Mouse (Mus musculus) olfactory bulb, adult 2 months (tissue): ENCODE data around the gene Tuba4a. TPM values are rescaled to one million over a fixed set of nuclear protein-coding genes. Genes with fewer than 3 reads are reported as not detected.

ENCODE experiments used
- H3K27ac ChIP-seq: fragments of 200-500 bp; 2 replicates; pipeline ENCODE4 v1.5.1; 2012; ENCODE audit warnings: low read depth, low read length; ENCODE audit not compliant: insufficient read depth
- H3K4me1 ChIP-seq: fragments of 200-500 bp; 2 replicates; pipeline ENCODE4 v1.6.1; 2012; ENCODE audit warnings: low read length; ENCODE audit not compliant: control insufficient read depth, insufficient read depth
- H3K4me3 ChIP-seq: fragments of 200-500 bp; 2 replicates; pipeline ENCODE4 v1.5.1; 2012; ENCODE audit warnings: mild to moderate bottlenecking, low read depth, low read length, moderate library complexity; ENCODE audit not compliant: insufficient read depth
- CTCF ChIP-seq: fragments of 200-500 bp; IDR thresholded peaks from 2 replicates; pipeline ENCODE4 v1.5.1; 2012; ENCODE audit warnings: low read depth, mild to moderate bottlenecking, low read length, moderate library complexity; ENCODE audit not compliant: insufficient read depth
- POLR2A ChIP-seq: fragments of 200-500 bp; IDR thresholded peaks from 2 replicates; pipeline ENCODE4 v1.6.1; 2012; ENCODE audit warnings: mild to moderate bottlenecking, low read depth, low read length, moderate library complexity; ENCODE audit not compliant: insufficient read depth
- WGBS: fragments of 180-500 bp; shearing (Covaris S2); methylation state at CpG from one replicate; pipeline ENCODE4 v1.1.7; 2018; 5-methylcytosine and 5-hydroxymethylcytosine counted together
- polyA plus RNA-seq: library from polyadenylated mRNA; stranded (reverse); fragments of >200 nt; gene quantifications from 2 replicates; pipeline ENCODE4 v1.2.4, GENCODE M21; 2012; ENCODE audit warnings: low replicate concordance; ENCODE audit not compliant: missing spikeins, insufficient read depth, insufficient read length

Tuba4a gene
- polyA plus RNA-seq, 1 experiment, result not detected

DNA sequence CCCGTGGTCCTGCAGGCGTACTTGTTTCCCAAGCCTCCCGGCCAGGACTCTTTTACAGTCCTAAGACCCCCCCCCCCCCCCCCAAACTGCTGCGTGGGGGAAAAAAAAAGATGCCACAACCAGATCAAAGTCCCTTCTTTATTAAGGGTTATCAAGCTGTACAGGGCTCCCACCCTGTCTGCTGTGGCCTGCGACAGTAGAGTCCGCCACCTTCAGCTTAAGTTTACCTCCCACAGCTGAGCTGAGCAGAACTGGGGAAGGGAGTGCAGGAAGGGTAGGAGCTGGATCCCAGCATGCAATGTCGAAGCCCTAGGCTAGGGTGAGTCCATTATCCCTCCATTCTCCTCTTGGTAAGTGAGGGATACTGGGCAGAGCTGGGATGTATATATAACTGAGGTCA is 38.9 kb downstream of the Tuba4a start:
- 29% methylated on average over 7 of the region's 7 CpGs for WGBS
- peaks cover 11% of the 10 kb centered on the region for H3K4me1 ChIP-seq

DNA sequence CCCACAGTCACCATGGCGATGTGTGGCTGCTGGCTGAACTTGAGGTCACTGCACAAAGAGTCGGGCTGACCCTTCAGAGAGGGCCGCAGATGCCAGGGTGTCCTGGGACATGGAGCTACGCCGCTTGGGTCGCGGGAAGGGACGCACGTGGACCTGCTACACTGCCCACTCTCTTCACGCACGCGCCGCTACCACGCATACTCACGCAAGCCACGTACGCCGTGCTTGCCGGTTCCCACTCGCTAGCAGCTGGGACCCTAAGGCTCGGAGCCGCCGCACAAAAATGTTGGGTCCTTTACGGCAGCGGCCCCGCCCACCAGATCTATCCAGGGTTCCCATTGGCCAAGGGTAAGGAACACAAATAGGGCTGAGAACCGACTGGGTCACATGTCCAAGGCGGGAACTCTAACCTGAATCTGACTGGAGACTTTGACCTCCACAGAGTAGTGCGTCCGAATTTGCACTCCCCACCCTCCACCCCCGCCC is 39.5 kb downstream of the Tuba4a start, which contains the start of gene Abcb6:
Gene Abcb6, minus strand, starts transcription at position 288 of the 486 bp plus-strand sequence.
- Histone ChIP-seq H3K4me1 (peaks cover 11% of the 10 kb centered on the region), H3K27ac (no peak within 1 kb of the TSS), H3K4me3 (peak within 1 kb of the TSS; percentile 70)
- under 1% methylated on average over 31 of the region's 31 CpGs for WGBS
- TF ChIP-seq CTCF (no peak), POLR2A (peak; percentile 24; the same call in 1 of the 2 replicates)

More for the DNA sequence above, 38.9 kb downstream of the Tuba4a start:
- Histone ChIP-seq H3K27ac (no peak overlapping the region), H3K4me3 (no peak overlapping the region)
- TF ChIP-seq POLR2A (no peak), CTCF (no peak)

DNA sequence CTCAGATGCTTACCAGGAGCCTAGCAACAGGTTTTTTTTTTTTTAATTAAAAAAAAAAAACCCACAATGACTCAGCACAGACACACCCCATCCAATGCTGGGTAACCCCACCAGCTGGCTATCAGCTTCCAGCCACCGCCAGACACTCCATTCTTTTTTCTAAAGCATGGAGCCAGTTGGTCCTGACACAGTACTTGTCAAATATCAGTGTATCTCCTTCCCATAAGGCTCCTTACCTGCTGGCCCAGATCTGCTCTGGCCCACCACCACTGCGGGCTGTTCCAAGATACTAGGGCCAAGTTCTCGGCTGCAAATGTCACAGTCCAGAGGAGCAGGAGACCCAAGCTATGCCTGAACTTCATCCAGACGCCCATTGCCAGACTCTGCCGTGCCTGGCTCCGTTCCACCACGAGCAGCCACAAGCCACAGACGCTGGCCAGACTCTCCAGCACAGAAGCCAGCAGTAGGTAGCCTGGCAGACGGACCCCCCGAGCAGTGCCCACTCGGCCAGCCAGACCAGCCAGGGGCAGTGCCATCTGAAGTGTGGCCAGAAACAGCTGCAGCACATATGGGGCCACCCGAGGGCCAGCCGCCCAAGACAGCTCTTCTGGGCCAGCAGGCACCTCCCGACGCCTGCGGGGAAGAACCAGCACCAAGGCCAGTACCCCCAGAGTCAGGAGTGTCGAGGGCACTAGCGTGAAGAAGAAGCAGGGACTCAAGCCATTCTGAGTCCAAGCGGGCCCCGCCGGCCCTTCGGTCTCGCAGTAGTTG is 40.1 kb downstream of the Tuba4a start:
- TF ChIP-seq CTCF (no peak), POLR2A (no peak; the same call in 1 of the 2 replicates)
- 2% methylated on average over 23 of the region's 23 CpGs for WGBS
- Histone ChIP-seq H3K4me3 (peak overlapping the region; percentile 70), H3K27ac (no peak overlapping the region), H3K4me1 (peaks cover 11% of the 10 kb centered on the region)

DNA sequence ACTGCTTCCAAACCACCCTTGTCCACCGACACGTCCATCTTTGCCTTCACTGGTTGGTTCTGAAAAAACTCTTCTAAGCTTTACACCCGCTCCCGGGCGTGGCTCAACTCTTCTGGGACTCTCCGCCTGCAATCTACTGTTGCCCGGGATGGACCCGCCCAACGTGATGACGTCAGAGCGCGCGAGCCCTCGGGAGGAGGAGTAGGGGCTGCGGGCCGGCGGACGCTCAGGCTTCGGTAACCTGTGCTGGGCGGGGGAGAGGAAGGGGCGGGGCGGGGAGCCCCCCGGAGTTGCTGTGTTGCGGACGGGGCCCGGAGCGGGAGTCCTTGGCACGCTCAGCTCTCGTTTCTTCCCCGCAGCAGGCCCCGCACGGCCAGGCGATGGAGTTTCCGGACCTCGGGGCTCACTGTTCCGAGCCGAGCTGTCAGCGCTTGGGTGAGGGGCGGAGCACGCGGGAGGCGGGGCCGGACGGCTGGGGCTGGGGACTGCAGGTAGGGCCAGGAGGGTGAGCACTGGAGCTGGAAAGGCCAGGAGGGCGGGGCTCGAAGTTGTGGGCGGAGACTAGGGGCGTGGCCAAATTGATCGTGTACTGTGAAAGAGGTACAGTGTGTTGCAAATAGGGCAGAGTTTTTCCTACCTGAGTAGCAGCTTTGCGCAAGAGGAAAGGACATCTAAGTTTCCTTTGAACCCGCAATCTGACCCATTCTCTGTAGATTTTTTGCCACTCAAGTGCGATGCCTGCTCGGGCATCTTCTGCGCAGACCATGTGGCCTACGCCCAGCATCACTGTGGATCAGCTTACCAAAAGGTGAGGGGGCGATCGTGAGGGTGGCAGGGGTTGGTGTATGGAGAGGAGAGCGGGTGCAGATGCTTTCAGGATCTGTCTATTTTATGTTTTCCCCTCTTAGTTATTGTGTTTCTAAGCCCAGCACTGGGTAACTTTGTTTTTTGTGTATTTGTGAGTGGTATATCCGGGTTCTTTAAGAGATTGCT is 50.9 kb downstream of the Tuba4a start, which contains the start of gene Zfand2b:
Gene Zfand2b, plus strand, starts transcription at position 175 of the 993 bp plus-strand sequence.
- H3K27ac ChIP-seq, result no peak within 1 kb of the TSS
- H3K4me3 ChIP-seq, result peak within 1 kb of the TSS; percentile 80
- peak; percentile 26; the same call in 1 of the 2 replicates for TF ChIP-seq POLR2A
- TF ChIP-seq CTCF, result no peak
- peaks cover 2% of the 10 kb centered on the region; the same call in 1 of the 2 replicates for H3K4me1 ChIP-seq
- 1% methylated on average over 59 of the region's 59 CpGs for WGBS

DNA sequence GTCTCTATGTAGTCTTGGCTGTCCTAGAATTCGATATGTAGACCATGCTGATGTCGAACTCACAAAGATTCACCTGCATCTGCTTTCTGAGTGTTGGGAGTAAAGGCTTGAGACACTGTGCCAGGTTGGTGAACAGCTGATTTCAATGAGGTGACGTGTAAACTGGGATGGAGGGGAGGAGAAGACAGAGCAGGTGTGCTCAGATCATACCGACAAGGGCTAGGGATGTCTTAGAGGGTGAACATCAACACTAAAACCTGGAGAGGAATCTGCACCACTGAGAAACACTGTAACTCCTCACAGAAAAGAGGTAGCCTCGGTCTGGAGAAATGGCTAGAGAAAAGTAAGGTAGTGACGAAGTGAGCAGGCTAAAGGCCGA is 51.6 kb downstream of the Tuba4a start:
- WGBS, result 6% methylated on average over 7 of the region's 7 CpGs
- TF ChIP-seq CTCF (no peak), POLR2A (no peak)
- H3K27ac ChIP-seq, result no peak overlapping the region
- H3K4me1 ChIP-seq, result peaks cover 2% of the 10 kb centered on the region; the same call in 1 of the 2 replicates
- H3K4me3 ChIP-seq, result peak overlapping the region; percentile 80

Other genes starting within 250 kb of the Tuba4a start
- not detected in 2 replicates for gene Nhej1, start 94.7 kb downstream of the Tuba4a start, polyA plus RNA-seq
- gene Slc23a3, start 86.0 kb downstream of the Tuba4a start, polyA plus RNA-seq, result not detected in 2 replicates
- gene Cnppd1, start 77.2 kb downstream of the Tuba4a start, polyA plus RNA-seq, result 190 TPM in 1 of 2 replicates, not detected in the other
- not detected in 2 replicates for gene Retreg2, start 77.1 kb downstream of the Tuba4a start, polyA plus RNA-seq
- not detected in 2 replicates for gene Zfand2b, start 51.2 kb downstream of the Tuba4a start, polyA plus RNA-seq
- not detected in 2 replicates for gene Abcb6, start 39.5 kb downstream of the Tuba4a start, polyA plus RNA-seq
- gene Ankzf1, start 27.7 kb downstream of the Tuba4a start, polyA plus RNA-seq, result not detected in 2 replicates
- not detected in 2 replicates for gene Atg9a, start 27.7 kb downstream of the Tuba4a start, polyA plus RNA-seq
- not detected in 2 replicates for gene Glb1l, start 9.1 kb downstream of the Tuba4a start, polyA plus RNA-seq
- not detected in 2 replicates for gene Stk16, start 9.0 kb downstream of the Tuba4a start, polyA plus RNA-seq
- not detected in 2 replicates for gene A630095N17Rik, start 12.2 kb upstream of the Tuba4a start, polyA plus RNA-seq
- not detected in 2 replicates for gene Dnajb2, start 16.5 kb upstream of the Tuba4a start, polyA plus RNA-seq
- not detected in 2 replicates for gene Ptprn, start 44.6 kb upstream of the Tuba4a start, polyA plus RNA-seq
- not detected in 2 replicates for gene Resp18, start 58.5 kb upstream of the Tuba4a start, polyA plus RNA-seq
- not detected in 2 replicates for gene Dnpep, start 98.1 kb upstream of the Tuba4a start, polyA plus RNA-seq
- gene Des, start 140.5 kb upstream of the Tuba4a start, polyA plus RNA-seq, result not detected in 2 replicates
- gene Speg, start 155.4 kb upstream of the Tuba4a start, polyA plus RNA-seq, result not detected in 2 replicates
- gene Gmppa, start 216.1 kb upstream of the Tuba4a start, polyA plus RNA-seq, result not detected in 2 replicates
- not detected in 2 replicates for gene Asic4, start 230.6 kb upstream of the Tuba4a start, polyA plus RNA-seq